Comparison of ENCODE assay signal across 8 mouse cellular contexts in genomic region chr7:45435038-45435437, GRCm38 (mm10). TPM values are rescaled to one million over a fixed set of nuclear protein-coding genes. Genes with fewer than 3 reads are reported as not detected.
DNase-seq lines count a peak whose midpoint lies in the region; ATAC-seq and TF ChIP-seq lines count a peak whose summit lies in the region.

No protein-coding gene starts in this region.

- no peak for DNase-seq in liver, adult 2 months (ENCODE audit: extremely low read depth, low read depth, low spot score)
- DNase-seq in liver: no peak
- DNase-seq in limb, embryonic 10.5 days (ENCODE audit: low spot score): no peak
- DNase-seq in thymus, postnatal 4 days: no peak
- no peak for DNase-seq in thymus, postnatal 10 days (ENCODE audit: low spot score in 2 of 2)

- no peak for TF ChIP-seq POLR2A in liver, adult 2 months (IDR thresholded peaks at IDR 0.05; ENCODE audit: extremely low read depth, insufficient read depth, low read length)
- TF ChIP-seq POLR2A in myocyte (IDR thresholded peaks at IDR 0.05; ENCODE audit: insufficient read length, low read depth): no peak

- no peak for TF ChIP-seq CTCF in liver, adult 2 months (IDR thresholded peaks at IDR 0.05; ENCODE audit: low read depth, low read length)

- H3K4me2 ChIP-seq in embryonic facial prominence, embryonic 15.5 days (replicated peaks): peak overlapping the region; percentile 94
- peak overlapping the region; percentile 96 for H3K4me2 ChIP-seq in myocyte (ENCODE audit: low read depth)

- H3K9me3 ChIP-seq in embryonic facial prominence, embryonic 15.5 days (replicated peaks): no peaks in the 10 kb centered on the region
- no peaks in the 10 kb centered on the region for H3K9me3 ChIP-seq in limb, embryonic 10.5 days (replicated peaks)

- peak overlapping the region; percentile 72 for H3K9ac ChIP-seq in liver, adult 2 months (ENCODE audit: low read depth, low read length)
- peak overlapping the region; percentile 72 for H3K9ac ChIP-seq in embryonic facial prominence, embryonic 15.5 days

- peaks cover 14% of the 10 kb centered on the region for H3K4me1 ChIP-seq in liver, adult 2 months (ENCODE audit: control insufficient read depth, insufficient read depth, low read length)
- H3K4me1 ChIP-seq in embryonic facial prominence, embryonic 15.5 days: peaks cover 50% of the 10 kb centered on the region
- H3K4me1 ChIP-seq in limb, embryonic 10.5 days: peaks cover 52% of the 10 kb centered on the region

- WGBS in liver, adult 2 months: under 1% methylated on average over 16 of the region's 16 CpGs
- 2% methylated on average over 16 of the region's 16 CpGs for WGBS in embryonic facial prominence, embryonic 15.5 days
- WGBS in limb, embryonic 10.5 days: 2% methylated on average over 16 of the region's 16 CpGs

- peaks cover 12% of the 10 kb centered on the region; the same call in 1 of the 2 replicates for H3K79me2 ChIP-seq in liver, adult 2 months (ENCODE audit: control insufficient read depth, insufficient read depth, low read length)
- H3K79me2 ChIP-seq in myocyte (ENCODE audit: control insufficient read depth, insufficient read depth): peaks cover 62% of the 10 kb centered on the region

- peak overlapping the region; percentile 11; the same call in 1 of the 2 replicates for H3K27ac ChIP-seq in liver, adult 2 months (replicated peaks; ENCODE audit: insufficient read depth, low read depth, low read length)
- peak overlapping the region; percentile 89 for H3K27ac ChIP-seq in embryonic facial prominence, embryonic 15.5 days (replicated peaks)
- H3K27ac ChIP-seq in limb, embryonic 10.5 days: peak overlapping the region; percentile 88

- H3K27me3 ChIP-seq in liver, adult 2 months (ENCODE audit: control insufficient read depth, insufficient read depth, low read length): no peaks in the 10 kb centered on the region
- H3K27me3 ChIP-seq in embryonic facial prominence, embryonic 15.5 days: no peaks in the 10 kb centered on the region
- no peaks in the 10 kb centered on the region for H3K27me3 ChIP-seq in limb, embryonic 10.5 days (ENCODE audit: low read depth, poor library complexity, severe bottlenecking)
- H3K27me3 ChIP-seq in myocyte (ENCODE audit: control insufficient read depth, insufficient read depth, insufficient read length): no peaks in the 10 kb centered on the region

- peak overlapping the region; percentile 61 for H3K4me3 ChIP-seq in liver, adult 2 months (ENCODE audit: insufficient read depth, low read depth, low read length)
- H3K4me3 ChIP-seq in embryonic facial prominence, embryonic 15.5 days (replicated peaks): peak overlapping the region; percentile 83
- H3K4me3 ChIP-seq in limb, embryonic 10.5 days: peak overlapping the region; percentile 78
- peak overlapping the region; percentile 92 for H3K4me3 ChIP-seq in myocyte

- ATAC-seq in embryonic facial prominence, embryonic 15.5 days (ENCODE audit: insufficient number of reproducible peaks, low FRiP score, low TSS enrichment, low read depth): peak; percentile 1; the same call in 1 of the 2 replicates
- ATAC-seq in activated CD4-positive, CD25-positive, alpha-beta regulatory T cell, adult 4 months: no peak

- H3K36me3 ChIP-seq in liver, adult 2 months (ENCODE audit: control insufficient read depth, insufficient read depth, low read length): no peaks in the 10 kb centered on the region
- peaks cover 28% of the 10 kb centered on the region for H3K36me3 ChIP-seq in embryonic facial prominence, embryonic 15.5 days
- H3K36me3 ChIP-seq in limb, embryonic 10.5 days: peaks cover 38% of the 10 kb centered on the region
- H3K36me3 ChIP-seq in myocyte (ENCODE audit: control insufficient read depth, insufficient read depth): peaks cover 11% of the 10 kb centered on the region

- peak overlapping the region; percentile 15 for H3ac ChIP-seq in myocyte (ENCODE audit: control insufficient read depth, insufficient read length)

TF ChIP-seq in myocyte, 11 proteins besides CTCF, POLR2A, EP300 and RAD21:
- TF ChIP-seq TCF3 (IDR thresholded peaks at IDR 0.05; ENCODE audit: insufficient read length, low read depth): no peak
- no peak for TF ChIP-seq E2F4 (IDR thresholded peaks at IDR 0.05; ENCODE audit: insufficient read depth)
- no peak for TF ChIP-seq MAX (IDR thresholded peaks at IDR 0.05; ENCODE audit: low read depth)
- no peak for TF ChIP-seq REST (IDR thresholded peaks at IDR 0.05; ENCODE audit: insufficient read depth, insufficient read length)
- no peak for TF ChIP-seq TCF12 (IDR thresholded peaks at IDR 0.05; ENCODE audit: insufficient read depth, poor library complexity, severe bottlenecking)
- no peak for TF ChIP-seq CEBPB (IDR thresholded peaks at IDR 0.05; ENCODE audit: insufficient read depth, poor library complexity, severe bottlenecking)
- no peak for TF ChIP-seq POLR2AphosphoS2 (IDR thresholded peaks at IDR 0.05; ENCODE audit: insufficient read length, low read depth)
- no peak for TF ChIP-seq MYOD1 (IDR thresholded peaks at IDR 0.05; ENCODE audit: control insufficient read depth in 1 of 3, insufficient read length in 2 of 3, low read depth in 2 of 3)
- TF ChIP-seq USF1 (IDR thresholded peaks at IDR 0.05; ENCODE audit: low read depth): no peak
- TF ChIP-seq SRF (IDR thresholded peaks at IDR 0.05; ENCODE audit: control insufficient read depth, insufficient read length, low read depth): no peak
- TF ChIP-seq MYOG (IDR thresholded peaks at IDR 0.05; ENCODE audit: control insufficient read depth in 1 of 3, insufficient read depth in 1 of 3, insufficient read length in 2 of 3, low read depth in 2 of 3): no peak
TF ChIP-seq in myocyte: peak in this region for 0.

RNA-seq across cellular contexts. Expression of gene Gys1, which starts 0.4 kb away (rescaled TPM):
- total RNA-seq in liver, adult 2 months (2014; rRNA removed): 1.2 TPM in 2 replicates
- 2.6 and 4.8 TPM in 2 replicates for polyA plus RNA-seq in liver, adult 2 months (2012; rRNA removed)
- polyA plus RNA-seq in embryonic facial prominence, embryonic 15.5 days (2015; fragmentation: Nextera tagmentation; extraction: Ambion mirVana): 40.6 and 42.0 TPM in 2 replicates
- 42.6 and 44.9 TPM in 2 replicates for polyA plus RNA-seq in limb, embryonic 10.5 days (2016; fragmentation: Nextera tagmentation; extraction: Ambion mirVana)
- 125 TPM for polyA plus RNA-seq in myocyte (2012; fragmentation: generic; extraction: Trizol)
- 1 to 10 TPM; 9.3 to 9.8 TPM for polyA plus RNA-seq in activated CD4-positive, CD25-positive, alpha-beta regulatory T cell, adult 4 months (2017; shearing (Covaris generic))

RNA-seq across cellular contexts. Expression of gene Ruvbl2, which starts 2.9 kb away (rescaled TPM):
- total RNA-seq in liver, adult 2 months (2014; rRNA removed): 8.9 and 12.3 TPM in 2 replicates
- polyA plus RNA-seq in liver, adult 2 months (2012; rRNA removed): 18.4 and 28.8 TPM in 2 replicates
- 146 and 159 TPM in 2 replicates for polyA plus RNA-seq in embryonic facial prominence, embryonic 15.5 days (2015; fragmentation: Nextera tagmentation; extraction: Ambion mirVana)
- polyA plus RNA-seq in limb, embryonic 10.5 days (2016; fragmentation: Nextera tagmentation; extraction: Ambion mirVana): 228 and 283 TPM in 2 replicates
- 118 TPM for polyA plus RNA-seq in myocyte (2012; fragmentation: generic; extraction: Trizol)
- 10 to 100 TPM; 47.4 to 51.2 TPM for polyA plus RNA-seq in activated CD4-positive, CD25-positive, alpha-beta regulatory T cell, adult 4 months (2017; shearing (Covaris generic))

RNA-seq across cellular contexts. Expression of gene Lhb, which starts 14.4 kb away (rescaled TPM):
- not detected in 2 replicates for total RNA-seq in liver, adult 2 months (2014; rRNA removed)
- not detected in 2 replicates for polyA plus RNA-seq in liver, adult 2 months (2012; rRNA removed)
- 2.0 and 4.8 TPM in 2 replicates for polyA plus RNA-seq in embryonic facial prominence, embryonic 15.5 days (2015; fragmentation: Nextera tagmentation; extraction: Ambion mirVana)
- polyA plus RNA-seq in limb, embryonic 10.5 days (2016; fragmentation: Nextera tagmentation; extraction: Ambion mirVana): not detected in 2 replicates
- polyA plus RNA-seq in myocyte (2012; fragmentation: generic; extraction: Trizol): 0.07 TPM
- not detected for polyA plus RNA-seq in activated CD4-positive, CD25-positive, alpha-beta regulatory T cell, adult 4 months (2017; shearing (Covaris generic))

RNA-seq across cellular contexts. Expression of gene Ntf5, which starts 21.5 kb away (rescaled TPM):
- total RNA-seq in liver, adult 2 months (2014; rRNA removed): 0.13 TPM in 1 of 2 replicates, not detected in the other
- polyA plus RNA-seq in liver, adult 2 months (2012; rRNA removed): 0.04 TPM in 1 of 2 replicates, not detected in the other
- polyA plus RNA-seq in embryonic facial prominence, embryonic 15.5 days (2015; fragmentation: Nextera tagmentation; extraction: Ambion mirVana): 3.7 and 4.9 TPM in 2 replicates
- polyA plus RNA-seq in limb, embryonic 10.5 days (2016; fragmentation: Nextera tagmentation; extraction: Ambion mirVana): 2.1 and 2.2 TPM in 2 replicates
- polyA plus RNA-seq in myocyte (2012; fragmentation: generic; extraction: Trizol): 1.9 TPM
- polyA plus RNA-seq in activated CD4-positive, CD25-positive, alpha-beta regulatory T cell, adult 4 months (2017; shearing (Covaris generic)): not detected

RNA-seq across cellular contexts. Expression of gene Ftl1, which starts 24.6 kb away (rescaled TPM):
- total RNA-seq in liver, adult 2 months (2014; rRNA removed): 3,170 and 4,966 TPM in 2 replicates
- polyA plus RNA-seq in liver, adult 2 months (2012; rRNA removed): 12,947 and 13,613 TPM in 2 replicates
- 4,629 and 4,755 TPM in 2 replicates for polyA plus RNA-seq in embryonic facial prominence, embryonic 15.5 days (2015; fragmentation: Nextera tagmentation; extraction: Ambion mirVana)
- 5,063 and 5,416 TPM in 2 replicates for polyA plus RNA-seq in limb, embryonic 10.5 days (2016; fragmentation: Nextera tagmentation; extraction: Ambion mirVana)
- polyA plus RNA-seq in myocyte (2012; fragmentation: generic; extraction: Trizol): 2,413 TPM
- 1,000 to 10,000 TPM; 1,527 to 1,850 TPM for polyA plus RNA-seq in activated CD4-positive, CD25-positive, alpha-beta regulatory T cell, adult 4 months (2017; shearing (Covaris generic))

Comparison
In these comparisons a context has a peak if more than half of its experiments do, and no peak if none do; other contexts are left out.
1. H3K27ac ChIP-seq: peak in every context shown above with its lines; median percentile 89 in embryonic facial prominence, embryonic 15.5 days; 88 in limb, embryonic 10.5 days; 11 in liver, adult 2 months.